Mouse (Mus musculus): ENCODE data around the gene Itga7. TPM values are rescaled to one million over a fixed set of nuclear protein-coding genes. Genes with fewer than 3 reads are reported as not detected.

Gene Itga7
- total and polyA plus RNA-seq, 3 experiments, result 0.04 to 0.14 TPM; not detected in 1

- Histone ChIP-seq H3K9ac (ENCODE audit: control insufficient read depth, low read depth, low read length, poor library complexity, severe bottlenecking) (no peak overlapping the region), H3K27me3 (ENCODE audit: control insufficient read depth in 1 of 2, insufficient read depth in 2 of 2, low read length in 2 of 2) (peaks cover 0 to 2% of the 10 kb centered on the region in 2 experiments; a peak in 1 of 4 replicates), H3K9me3 (replicated peaks; ENCODE audit: insufficient read depth, low read length) (no peaks in the 10 kb centered on the region), H3K79me2 (ENCODE audit: control insufficient read depth, insufficient read depth, low read length, poor library complexity) (no peaks in the 10 kb centered on the region), H3K36me3 (ENCODE audit: control insufficient read depth in 1 of 2, insufficient read depth in 2 of 2, low read length in 2 of 2) (no peaks in the 10 kb centered on the region; a peak in 1 of 4 replicates), H3K27ac (ENCODE audit: control insufficient read depth, low read depth, low read length) (no peak overlapping the region), H3K4me3 (ENCODE audit: control insufficient read depth in 1 of 2, insufficient read depth in 1 of 2, low read depth in 2 of 2, low read length in 2 of 2) (no peak overlapping the region), H3K4me1 (ENCODE audit: control insufficient read depth in 1 of 2, insufficient read depth in 2 of 2, low read length in 2 of 2) (no peaks in the 10 kb centered on the region; a peak in 1 of 4 replicates)
- TF ChIP-seq TAL1 (IDR thresholded peaks at IDR 0.05; ENCODE audit: low read length), result no peak
- no peak for DNase-seq (ENCODE audit: low read depth, low spot score)
Observed at GRCm38 (mm10) chr10:128970740-128971250, 37.2 kb downstream of the Itga7 start.

GRCm38 (mm10) chr10:128972841-128973240 lies 39.2 kb downstream of the Itga7 start:
- no peaks in the 10 kb centered on the region for H3K79me2 ChIP-seq (ENCODE audit: control insufficient read depth, insufficient read depth, low read length, poor library complexity)
- H3K36me3 ChIP-seq (ENCODE audit: control insufficient read depth in 1 of 2, insufficient read depth in 2 of 2, low read length in 2 of 2), result no peaks in the 10 kb centered on the region; a peak in 1 of 4 replicates
- H3K4me3 ChIP-seq (ENCODE audit: control insufficient read depth in 1 of 2, insufficient read depth in 1 of 2, low read depth in 2 of 2, low read length in 2 of 2), result no peak overlapping the region
- TF ChIP-seq GATA1 (IDR thresholded peaks at IDR 0.05; ENCODE audit: low read depth, low read length) (no peak), USF1 (IDR thresholded peaks at IDR 0.05; ENCODE audit: low read depth, low read length) (peak; percentile 19; the same call in 1 of the 2 replicates)
- H3K27me3 ChIP-seq (ENCODE audit: control insufficient read depth in 1 of 2, insufficient read depth in 2 of 2, low read length in 2 of 2), result peaks cover 0 to under 1% of the 10 kb centered on the region in 2 experiments; a peak in 1 of 4 replicates
- no peaks in the 10 kb centered on the region for H3K9me3 ChIP-seq (replicated peaks; ENCODE audit: insufficient read depth, low read length)
- DNase-seq (ENCODE audit: low read depth, low spot score), result no peak
- no peak overlapping the region for H3K9ac ChIP-seq (ENCODE audit: control insufficient read depth, low read depth, low read length, poor library complexity, severe bottlenecking)
- no peaks in the 10 kb centered on the region for H3K4me1 ChIP-seq (ENCODE audit: control insufficient read depth in 1 of 2, insufficient read depth in 2 of 2, low read length in 2 of 2)
- no peak overlapping the region for H3K27ac ChIP-seq (ENCODE audit: control insufficient read depth, low read depth, low read length)

GRCm38 (mm10) chr10:128976395-128976794 lies 42.8 kb downstream of the Itga7 start:
- no peak for TF ChIP-seq MXI1 (IDR thresholded peaks at IDR 0.05; ENCODE audit: low read depth, low read length)
- TF ChIP-seq USF2 (IDR thresholded peaks at IDR 0.05; ENCODE audit: borderline replicate concordance in 1 of 2, insufficient read depth in 1 of 2, low read depth in 1 of 2, low read length in 2 of 2), result no peak
- TF ChIP-seq SMC3 (IDR thresholded peaks at IDR 0.05; ENCODE audit: low read depth, low read length), result no peak
- no peak for TF ChIP-seq BHLHE40 (IDR thresholded peaks at IDR 0.05; ENCODE audit: borderline replicate concordance, low read depth, low read length)
- no peak for TF ChIP-seq POLR2A (IDR thresholded peaks at IDR 0.05; ENCODE audit: control insufficient read depth in 1 of 2, insufficient read depth in 1 of 2, low read depth in 1 of 2, low read length in 2 of 2, poor library complexity in 1 of 2)
- TF ChIP-seq MYB (IDR thresholded peaks at IDR 0.05; ENCODE audit: low read depth, low read length), result no peak
- no peak for TF ChIP-seq MYC (IDR thresholded peaks at IDR 0.05; ENCODE audit: low read depth, low read length)
- TF ChIP-seq NRF1 (IDR thresholded peaks at IDR 0.05; ENCODE audit: insufficient read depth, low read depth, low read length, poor library complexity, severe bottlenecking), result no peak
- no peak for TF ChIP-seq GATA1 (IDR thresholded peaks at IDR 0.05; ENCODE audit: low read depth, low read length)
- no peak for TF ChIP-seq JUND (IDR thresholded peaks at IDR 0.05; ENCODE audit: low read depth, low read length)
- no peak for TF ChIP-seq TBP (IDR thresholded peaks at IDR 0.05; ENCODE audit: low read depth, low read length)
- TF ChIP-seq UBTF (IDR thresholded peaks at IDR 0.05; ENCODE audit: borderline replicate concordance, insufficient read depth, low read depth, low read length), result no peak
- TF ChIP-seq MAFK (IDR thresholded peaks at IDR 0.05; ENCODE audit: borderline replicate concordance, low read depth, low read length), result no peak
- Histone ChIP-seq H3K9ac (ENCODE audit: control insufficient read depth, low read depth, low read length, poor library complexity, severe bottlenecking) (no peak overlapping the region), H3K9me3 (replicated peaks; ENCODE audit: insufficient read depth, low read length) (no peaks in the 10 kb centered on the region), H3K27ac (ENCODE audit: control insufficient read depth, low read depth, low read length) (no peak overlapping the region), H3K79me2 (ENCODE audit: control insufficient read depth, insufficient read depth, low read length, poor library complexity) (no peaks in the 10 kb centered on the region), H3K4me3 (ENCODE audit: control insufficient read depth in 1 of 2, insufficient read depth in 1 of 2, low read depth in 2 of 2, low read length in 2 of 2) (no peak overlapping the region), H3K27me3 (ENCODE audit: control insufficient read depth in 1 of 2, insufficient read depth in 2 of 2, low read length in 2 of 2) (peaks cover 0 to 2% of the 10 kb centered on the region in 2 experiments; a peak in 3 of 4 replicates), H3K4me1 (ENCODE audit: control insufficient read depth in 1 of 2, insufficient read depth in 2 of 2, low read length in 2 of 2) (no peaks in the 10 kb centered on the region), H3K36me3 (ENCODE audit: control insufficient read depth in 1 of 2, insufficient read depth in 2 of 2, low read length in 2 of 2) (no peaks in the 10 kb centered on the region; a peak in 1 of 4 replicates)
- DNase-seq (ENCODE audit: low read depth, low spot score), result no peak
